Mouse (Mus musculus) brain, embryonic 18.5 days (tissue): ENCODE measurements around the gene Polr2m.

Source experiments
- DNase-seq: peaks from one replicate; pipeline ENCODE4 v3.0.0-alpha.2; 2012; ENCODE audit warnings: low read depth, low spot score

The Polr2m gene

GRCm38 (mm10) chr9:71475536-71475935 lies 10.2 kb downstream of the Polr2m start:
- no peak for DNase-seq

- DNase-seq: no peak
Measured at GRCm38 (mm10) chr9:71467434-71467833, 18.3 kb downstream of the Polr2m start.

- DNase-seq: no peak
Measured at GRCm38 (mm10) chr9:71466111-71466510, 19.6 kb downstream of the Polr2m start.

GRCm38 (mm10) chr9:71463072-71463667 lies 22.6 kb downstream of the Polr2m start:
- DNase-seq: no peak

- DNase-seq: no peak
Measured at GRCm38 (mm10) chr9:71456738-71457137, 29.0 kb downstream of the Polr2m start.

GRCm38 (mm10) chr9:71453917-71454316 lies 31.8 kb downstream of the Polr2m start:
- no peak for DNase-seq

DNA sequence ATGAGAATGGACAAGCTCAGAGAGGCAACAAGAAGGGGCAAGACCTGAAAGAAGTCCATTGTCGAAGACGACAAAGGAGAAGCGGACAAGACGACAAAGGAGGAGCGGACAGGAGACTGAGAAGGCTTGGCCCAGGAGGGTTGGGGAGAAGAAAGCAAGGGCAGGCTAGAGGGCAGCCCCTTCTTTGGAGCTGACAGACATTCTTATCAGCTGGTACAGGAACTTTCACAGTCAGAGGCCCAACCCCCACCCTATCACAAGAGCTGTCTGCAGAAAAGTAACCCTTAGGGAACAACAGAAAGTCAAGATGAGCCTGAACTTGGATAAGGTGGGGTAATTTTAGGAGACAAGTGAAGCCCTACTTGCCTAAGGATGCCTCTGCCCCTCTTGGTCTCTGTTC lies 32.4 kb downstream of the Polr2m start:
- DNase-seq: no peak

- DNase-seq: no peak
Measured at GRCm38 (mm10) chr9:71450626-71451025, 35.1 kb downstream of the Polr2m start.

- no peak for DNase-seq
Measured at GRCm38 (mm10) chr9:71447573-71447972, 38.2 kb downstream of the Polr2m start.

DNA sequence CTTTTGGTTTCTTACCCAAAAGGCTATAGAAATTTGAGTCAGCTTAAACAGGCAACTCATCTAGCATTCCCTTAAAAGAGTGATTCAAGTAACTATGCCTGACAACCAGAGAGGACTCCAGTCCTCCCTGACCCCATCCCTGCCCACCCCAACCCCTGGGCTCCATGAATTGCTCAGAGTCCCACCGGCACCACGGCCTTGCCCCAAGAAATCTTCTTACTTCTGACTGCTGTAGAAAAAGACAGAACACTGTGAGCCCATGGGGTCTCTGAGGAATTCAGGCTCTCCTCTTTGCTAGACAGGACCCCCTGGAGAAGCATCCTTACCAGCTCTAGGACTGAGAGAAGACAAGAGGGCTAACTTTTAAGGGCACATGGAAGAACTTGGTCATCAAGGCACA lies 40.4 kb downstream of the Polr2m start:
- no peak for DNase-seq

DNA sequence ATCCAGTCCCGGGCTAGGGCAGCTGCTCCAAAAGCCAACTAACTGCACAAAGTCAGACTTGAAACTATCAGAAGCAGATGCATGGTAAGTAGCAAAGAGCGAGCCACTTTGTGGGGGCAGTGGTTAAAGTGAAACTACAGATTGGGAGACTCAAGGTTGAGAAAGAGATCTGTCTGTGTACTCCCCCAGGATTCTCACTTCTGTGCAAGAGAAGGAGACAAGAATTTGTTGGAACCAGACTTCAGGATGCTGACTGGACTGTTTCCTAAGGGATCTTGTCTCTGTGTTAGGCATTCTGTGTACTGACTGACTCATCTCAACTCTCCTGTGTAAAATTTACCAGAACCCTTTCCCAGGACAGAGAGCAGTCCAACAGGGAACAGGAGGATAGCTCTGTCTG lies 47.6 kb downstream of the Polr2m start:
- DNase-seq: no peak
